Mouse (Mus musculus): ENCODE measurements at regions not wholly inside any gene's neighbourhood (a gene's known extent, or its start where the extent isn't known, plus 50 kb on each side); places are given as distances from the start of the nearest gene placed in this dataset.

DNA sequence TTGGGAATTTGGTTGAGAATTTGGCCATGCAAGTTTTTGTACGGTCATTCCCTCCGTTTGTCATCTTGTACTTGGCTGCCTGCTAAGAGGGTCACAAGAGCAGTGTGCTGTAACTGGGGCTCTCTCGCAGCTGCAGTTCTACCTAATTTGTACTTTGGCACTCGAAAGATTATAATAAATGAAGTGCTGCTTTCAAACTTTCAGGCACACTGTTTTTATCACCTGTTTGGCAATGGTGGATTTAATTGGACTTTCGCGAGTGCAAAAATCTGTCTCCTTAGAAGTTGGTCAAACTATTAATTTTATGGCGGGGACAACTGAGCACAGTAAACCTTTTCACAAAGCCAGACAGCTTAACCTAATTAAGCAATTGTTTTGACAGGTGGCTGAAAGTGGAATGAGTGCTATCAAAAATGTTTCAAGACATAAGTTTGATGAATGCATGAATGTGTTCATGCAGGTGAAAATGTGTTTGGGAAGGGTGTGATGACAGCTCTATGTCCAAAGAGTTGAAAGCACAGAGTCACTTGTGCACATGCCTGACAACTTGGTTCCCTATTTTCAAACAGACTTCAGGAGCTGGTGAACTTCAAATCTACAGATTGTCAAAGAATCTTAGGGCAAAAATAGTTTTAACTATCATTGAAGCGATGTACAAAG lies 158.2 kb downstream of the Flrt2 start:
- 28% methylated on average over 8 of the region's 8 CpGs for WGBS
- Histone ChIP-seq H3K36me3 (no peaks in the 10 kb centered on the region), H3K4me1 (peaks cover 14% of the 10 kb centered on the region), H3K9me3 (replicated peaks) (no peaks in the 10 kb centered on the region), H3K4me3 (no peak overlapping the region), H3K27ac (no peak overlapping the region), H3K27me3 (ENCODE audit: low read depth, poor library complexity, severe bottlenecking) (no peaks in the 10 kb centered on the region; the same call in 1 of the 2 replicates)
- DNase-seq (ENCODE audit: low spot score), result peak; percentile 43

DNA sequence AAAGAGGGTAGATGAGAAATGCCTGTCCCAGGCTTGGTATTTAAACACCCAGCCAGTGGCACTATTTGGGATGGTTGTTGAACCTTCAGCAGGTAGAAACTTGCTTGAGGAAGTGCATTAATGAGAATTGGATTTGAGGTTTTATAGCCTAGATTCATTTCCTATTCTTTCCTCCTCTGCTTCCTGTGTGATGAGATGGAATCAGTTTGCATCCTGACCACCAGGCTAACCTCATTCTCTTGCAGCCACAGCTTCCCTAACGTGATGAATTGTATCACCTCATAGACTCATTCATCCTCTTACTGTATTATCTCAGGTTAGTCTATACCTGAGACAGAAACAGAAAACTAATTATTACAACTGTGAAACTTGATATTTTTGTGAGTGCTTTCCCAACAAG lies 185.6 kb downstream of the Flrt2 start:
- no peak overlapping the region for H3K27ac ChIP-seq
- H3K36me3 ChIP-seq, result no peaks in the 10 kb centered on the region
- 80% methylated on average over 1 of the region's 1 CpGs for WGBS
- no peak for DNase-seq (ENCODE audit: low spot score)
- no peaks in the 10 kb centered on the region for H3K4me1 ChIP-seq
- H3K4me3 ChIP-seq, result no peak overlapping the region
- no peaks in the 10 kb centered on the region for H3K27me3 ChIP-seq (ENCODE audit: low read depth, poor library complexity, severe bottlenecking)
- no peaks in the 10 kb centered on the region for H3K9me3 ChIP-seq (replicated peaks)

All from limb, embryonic 10.5 days (tissue).